Mouse (Mus musculus) heart, postnatal 0 days (tissue): ENCODE measurements around the gene Mrgpra2a.
"Not testable (repeated sequence)": the region's sequence is repeated elsewhere in the genome, so short reads cannot be mapped to it uniquely, and the experiment has no call there.

Experiments
- CTCF ChIP-seq: IDR thresholded peaks from 2 replicates; pipeline ENCODE4 v1.5.1; 2016; ENCODE audit warnings: antibody characterized with exemption, control low read depth, low read depth
- EP300 ChIP-seq: IDR thresholded peaks from 2 replicates; pipeline ENCODE4 v1.6.1; 2016; ENCODE audit warnings: antibody characterized with exemption, low read depth

- TF ChIP-seq EP300, CTCF: not testable (repeated sequence)
These were observed 24.0 kb downstream of the Mrgpra2a start for GRCm38 (mm10) chr7:47427815-47428508.
